ENCODE assay signal across 15 mouse cellular contexts in the genomic region with DNA sequence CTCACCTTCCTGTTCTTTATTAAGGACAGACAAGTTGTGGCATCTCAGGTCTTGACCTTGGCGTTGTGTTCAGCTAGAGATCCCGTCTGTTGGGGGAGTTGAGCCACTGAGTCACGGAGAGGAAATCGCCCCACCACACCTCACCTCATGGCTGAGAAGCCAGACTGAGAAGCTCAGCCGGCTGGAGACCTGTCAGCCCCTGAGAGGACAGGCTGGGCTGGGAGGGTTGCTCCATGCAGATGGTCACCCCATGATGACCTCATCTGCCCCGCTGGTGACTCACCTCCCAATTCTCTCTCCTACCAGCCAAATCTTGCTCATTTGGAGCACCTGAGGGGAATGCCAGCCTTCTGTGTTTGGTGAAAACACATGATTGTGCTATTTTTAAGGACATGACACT. TPM values are rescaled to one million over a fixed set of nuclear protein-coding genes. Genes with fewer than 3 reads are reported as not detected.
A peak's percentile ranks its signal among the peaks of the same experiment; 100 is the strongest.
DNase-seq lines count a peak whose midpoint lies in the region; ATAC-seq and TF ChIP-seq lines count a peak whose summit lies in the region.
"Had no signal": no experiment of that assay in that cellular context is flagged by ENCODE, and none has a peak within 500 bp of the region (broad histone marks: within the 10 kb centered on the region; RNA-seq: fewer than 3 reads in every experiment).

No protein-coding gene starts in this region.

- WGBS in liver, postnatal 0 days (ENCODE audit: insufficient replicate concordance) = 70% methylated on average over 6 of the region's 6 CpGs
- 43% methylated on average over 6 of the region's 6 CpGs for WGBS in liver, embryonic 11.5 days

- no peak overlapping the region for H3K27ac ChIP-seq in liver, postnatal 0 days (ENCODE audit: low read depth)
- H3K27ac ChIP-seq in liver, embryonic 11.5 days (ENCODE audit: low read depth, low read length) = no peak overlapping the region
- H3K27ac ChIP-seq: embryonic facial prominence, embryonic 12.5 days; forebrain, embryonic 10.5 days; hindbrain, embryonic 10.5 days; lung, embryonic 15.5 days had no signal

- DNase-seq in liver, postnatal 0 days = peak; percentile 26
- no peak for DNase-seq in liver, embryonic 11.5 days (ENCODE audit: low spot score)
- peak; percentile 59 for DNase-seq in ES-CJ7 (ENCODE audit: low read depth, low spot score)
- DNase-seq in adrenal gland, postnatal 25 days = peak; percentile 39
- DNase-seq in cerebellum, postnatal 25 days = peak; percentile 68 to 76
- no peak for DNase-seq in yolk sac, embryonic 10.5 days (ENCODE audit: low spot score)
- no peak for DNase-seq in layer of hippocampus, adult 18-20 months (ENCODE audit: low spot score in 2 of 2)
- DNase-seq in testis, postnatal 10 days (ENCODE audit: low spot score) = no peak
- DNase-seq: layer of hippocampus, adult 9-11 months had no signal

- no peaks in the 10 kb centered on the region for H3K27me3 ChIP-seq in liver, postnatal 0 days (ENCODE audit: insufficient read depth, low read length)
- peaks cover 7% of the 10 kb centered on the region for H3K27me3 ChIP-seq in liver, embryonic 11.5 days (replicated peaks; ENCODE audit: control insufficient read depth, insufficient read depth, low read length)

- no peaks in the 10 kb centered on the region for H3K36me3 ChIP-seq in liver, postnatal 0 days (replicated peaks; ENCODE audit: insufficient read depth, low read length)
- no peaks in the 10 kb centered on the region for H3K36me3 ChIP-seq in liver, embryonic 11.5 days (ENCODE audit: control insufficient read depth, insufficient read depth, low read length)
- H3K36me3 ChIP-seq: embryonic facial prominence, embryonic 12.5 days; forebrain, embryonic 10.5 days; hindbrain, embryonic 10.5 days; lung, embryonic 15.5 days had no signal

- peaks cover 12% of the 10 kb centered on the region for H3K4me1 ChIP-seq in liver, postnatal 0 days (ENCODE audit: insufficient read depth)
- peaks cover 10% of the 10 kb centered on the region for H3K4me1 ChIP-seq in liver, embryonic 11.5 days (replicated peaks; ENCODE audit: control insufficient read depth, insufficient read depth, low read length)

- H3K9me3 ChIP-seq in liver, postnatal 0 days (ENCODE audit: low read length) = no peaks in the 10 kb centered on the region
- H3K9me3 ChIP-seq in liver, embryonic 11.5 days (ENCODE audit: control insufficient read depth, low read length) = no peaks in the 10 kb centered on the region
- H3K9me3 ChIP-seq: embryonic facial prominence, embryonic 12.5 days; forebrain, embryonic 10.5 days; hindbrain, embryonic 10.5 days; lung, embryonic 15.5 days had no signal

- H3K9ac ChIP-seq in liver, postnatal 0 days (replicated peaks) = no peak overlapping the region
- no peak overlapping the region for H3K9ac ChIP-seq in liver, embryonic 11.5 days (ENCODE audit: low read depth, low read length)
- H3K9ac ChIP-seq: embryonic facial prominence, embryonic 12.5 days; lung, embryonic 15.5 days had no signal

- TF ChIP-seq EP300 in liver, postnatal 0 days (IDR thresholded peaks at IDR 0.05; ENCODE audit: low read depth) = no peak

- no peak overlapping the region for H3K4me3 ChIP-seq in liver, postnatal 0 days (ENCODE audit: low read depth, low read length)
- H3K4me3 ChIP-seq in liver, embryonic 11.5 days (ENCODE audit: low read depth, low read length) = no peak overlapping the region
- H3K4me3 ChIP-seq: embryonic facial prominence, embryonic 12.5 days; forebrain, embryonic 10.5 days; hindbrain, embryonic 10.5 days; lung, embryonic 15.5 days had no signal

- peak; percentile 20; the same call in 1 of the 2 replicates for ATAC-seq in liver, postnatal 0 days
- no peak for ATAC-seq in liver, embryonic 11.5 days (replicated peaks; ENCODE audit: low FRiP score)
- ATAC-seq: midbrain, embryonic 16.5 days had no signal

- no peak for TF ChIP-seq CTCF in liver, postnatal 0 days (IDR thresholded peaks at IDR 0.05; ENCODE audit: low read depth)

- no peak overlapping the region for H3K4me2 ChIP-seq in liver, postnatal 0 days (ENCODE audit: low read depth, low read length)
- H3K4me2 ChIP-seq in liver, embryonic 11.5 days = no peak overlapping the region
- H3K4me2 ChIP-seq: embryonic facial prominence, embryonic 12.5 days; heart, embryonic 11.5 days; lung, embryonic 15.5 days had no signal

RNA-seq across cellular contexts. Expression of a gene that starts 45.5 kb away (rescaled TPM):
- polyA plus RNA-seq in liver, postnatal 0 days (2015; fragmentation: Nextera tagmentation; extraction: Ambion mirVana) = 19.1 and 26.9 TPM in 2 replicates
- polyA plus RNA-seq in liver, embryonic 11.5 days (2014; fragmentation: Nextera tagmentation; extraction: Ambion mirVana) = 8.3 and 8.9 TPM in 2 replicates
- total RNA-seq in adrenal gland, postnatal 25 days (2021) = 191 and 201 TPM in 2 replicates
- total RNA-seq in layer of hippocampus, adult 18-20 months (2021) = 100 to 1,000 TPM; 119 to 123 TPM

Comparison
In these comparisons a context has a peak if more than half of its experiments do, and no peak if none do; other contexts are left out.
1. DNase-seq: peak in liver, postnatal 0 days (single experiment), ES-CJ7 (single experiment), adrenal gland, postnatal 25 days (single experiment) and cerebellum, postnatal 25 days (2 of 2); none in liver, embryonic 11.5 days (single experiment), yolk sac, embryonic 10.5 days (single experiment), layer of hippocampus, adult 18-20 months (0 of 2) and testis, postnatal 10 days (single experiment).